Mouse (Mus musculus): ENCODE data around the gene Slc18b1.

The Slc18b1 gene

GRCm38 (mm10) chr10:23811635-23812437 lies 15.1 kb downstream of the Slc18b1 start:
- peak; percentile 88 to 93 for DNase-seq

- DNase-seq: no peak
Measured at GRCm38 (mm10) chr10:23812438-23812759, 15.6 kb downstream of the Slc18b1 start.

GRCm38 (mm10) chr10:23812852-23813766 lies 16.3 kb downstream of the Slc18b1 start:
- DNase-seq: no peak

GRCm38 (mm10) chr10:23815168-23815567 lies 18.4 kb downstream of the Slc18b1 start:
- peak; percentile 89 to 94 for DNase-seq

- no peak for DNase-seq
Measured at GRCm38 (mm10) chr10:23816241-23816640, 19.5 kb downstream of the Slc18b1 start.

- DNase-seq: no peak
Measured at GRCm38 (mm10) chr10:23826516-23826915, 29.7 kb downstream of the Slc18b1 start.

GRCm38 (mm10) chr10:23836003-23836964 lies 39.5 kb downstream of the Slc18b1 start:
- no peak for DNase-seq

GRCm38 (mm10) chr10:23837115-23837514 lies 40.3 kb downstream of the Slc18b1 start:
- no peak for DNase-seq

- no peak for DNase-seq
Measured at GRCm38 (mm10) chr10:23838910-23839309, 42.1 kb downstream of the Slc18b1 start.

- DNase-seq: no peak
Measured at GRCm38 (mm10) chr10:23839368-23839767, 42.6 kb downstream of the Slc18b1 start.

GRCm38 (mm10) chr10:23840496-23840895 lies 43.7 kb downstream of the Slc18b1 start:
- DNase-seq: no peak

GRCm38 (mm10) chr10:23851228-23851912 lies 54.6 kb downstream of the Slc18b1 start, which contains the start of gene Vnn3:
TSS of gene Vnn3 (plus strand) at chr10:23851462.
- DNase-seq: no peak

- DNase-seq: no peak
Measured at GRCm38 (mm10) chr10:23852096-23852495, 55.3 kb downstream of the Slc18b1 start.

GRCm38 (mm10) chr10:23864362-23865312 lies 67.9 kb downstream of the Slc18b1 start:
- no peak for DNase-seq

Measured in cerebellum, postnatal 10 days (tissue).